Mouse (Mus musculus) adrenal gland, postnatal 4 days (tissue): ENCODE measurements around the gene Ncor2. TPM values are rescaled to one million over a fixed set of nuclear protein-coding genes. Genes with fewer than 3 reads are reported as not detected.

Source experiments
- DNase-seq, 2 experiments: peaks; one replicate each; pipeline ENCODE4 v3.0.0; 2021 to 2022; ENCODE audit warnings: low spot score in 2 of 2, mixed read lengths in 2 of 2
- total RNA-seq, 2 experiments: library from RNA; stranded (reverse); gene quantifications; 2 replicates each; pipeline ENCODE4 v1.2.3; 2021

Gene Ncor2
- total RNA-seq, 2 experiments from 2014 or later = 240 to 243 TPM

DNA sequence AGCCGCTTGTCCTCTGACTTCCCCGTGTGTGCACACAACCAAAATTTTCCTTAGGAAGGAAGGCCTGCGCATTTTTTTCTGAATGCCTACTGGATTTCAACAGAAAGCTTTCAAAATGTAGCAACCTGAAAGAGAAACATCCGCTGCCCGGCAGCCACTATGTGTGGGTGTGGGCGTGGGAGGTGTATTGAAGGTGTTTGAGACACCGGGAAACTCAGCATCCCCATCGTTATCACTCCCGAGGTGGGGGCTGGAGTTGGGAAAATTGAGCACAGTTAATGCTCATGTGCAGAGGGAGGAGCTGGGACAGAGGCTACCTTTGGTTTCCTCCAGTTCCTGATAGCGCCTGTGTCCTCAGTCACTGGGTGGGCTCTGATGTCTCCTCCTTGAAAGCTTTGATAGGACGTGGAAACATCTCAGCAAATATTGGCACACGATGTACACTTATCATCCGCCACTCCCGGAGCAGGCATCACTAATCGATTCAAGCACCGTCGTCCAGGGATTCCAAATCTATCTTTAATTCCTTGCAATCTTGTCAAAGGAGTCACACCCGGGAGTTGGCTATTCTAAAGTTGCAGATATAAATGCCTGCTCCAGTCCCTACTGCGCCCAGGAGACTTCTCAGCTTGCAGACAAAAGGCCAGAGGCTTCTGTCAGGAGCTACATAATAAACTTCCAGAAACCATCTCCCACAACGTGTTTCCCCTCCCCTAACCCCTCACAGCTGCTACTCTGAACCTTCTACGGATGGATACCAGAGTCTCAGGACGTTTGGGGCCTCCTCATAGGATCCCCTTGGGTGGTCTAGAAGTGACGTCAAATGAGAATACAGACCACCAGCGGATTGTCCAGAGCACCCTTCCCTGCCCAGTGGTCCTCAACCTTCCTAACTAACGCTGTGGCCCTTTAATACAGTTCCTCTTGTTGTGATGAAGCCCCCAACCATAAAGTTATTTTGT lies 14.7 kb upstream of the Ncor2 start:
- DNase-seq = no peak

DNA sequence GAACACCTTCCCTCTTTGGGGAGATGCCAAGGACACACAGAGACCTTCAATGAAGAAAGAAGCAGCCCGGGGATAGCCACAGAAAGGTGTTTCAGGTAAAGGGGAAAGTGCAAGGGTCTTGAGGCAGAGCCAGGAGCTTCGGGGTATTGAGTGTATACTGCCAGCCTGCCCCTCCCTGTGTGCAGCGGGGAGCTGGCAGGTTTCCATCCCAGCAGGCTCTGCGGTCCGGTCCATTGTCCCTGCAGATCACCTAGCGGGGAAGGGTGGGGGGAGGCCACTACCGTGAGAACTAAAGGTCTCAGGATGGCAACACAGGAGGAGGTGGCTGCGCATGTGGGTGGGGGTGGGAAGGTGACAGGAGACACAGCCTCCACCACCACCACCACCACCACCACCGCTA lies 12.6 kb upstream of the Ncor2 start:
- no peak for DNase-seq

DNA sequence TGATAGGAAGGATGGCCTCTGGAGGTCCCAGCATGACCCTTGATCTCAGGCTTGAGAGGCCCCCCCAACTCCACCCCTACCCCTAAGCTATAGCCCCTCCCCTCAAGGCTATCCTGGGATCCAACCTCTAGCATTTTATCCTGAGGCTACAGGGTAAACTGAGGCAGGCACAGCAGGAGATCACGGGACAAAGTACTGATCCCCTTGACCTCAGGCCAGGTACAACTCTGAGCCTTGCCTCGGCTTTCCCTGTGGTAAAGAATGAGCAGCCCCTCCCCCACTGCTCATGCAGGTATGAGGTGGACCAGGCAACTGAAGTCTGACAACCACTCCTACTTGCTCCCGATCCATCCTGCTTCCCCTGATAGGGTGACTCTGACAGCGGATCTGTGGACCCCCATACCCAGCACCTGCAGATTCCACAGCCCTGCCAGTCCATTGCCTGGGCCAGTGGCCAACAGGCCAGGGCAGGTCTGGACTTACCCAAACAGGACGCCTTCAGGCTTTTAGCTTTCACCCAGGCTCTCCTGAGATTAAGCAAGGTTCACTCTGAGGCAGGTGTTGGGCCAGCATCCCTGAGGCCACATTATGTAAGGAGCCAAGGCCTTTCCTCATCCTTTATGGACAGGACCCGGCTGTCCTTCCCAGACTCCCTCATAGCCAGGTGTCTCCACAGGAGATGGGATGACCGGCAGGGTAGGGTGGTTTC lies 11.2 kb upstream of the Ncor2 start:
- DNase-seq = no peak

DNA sequence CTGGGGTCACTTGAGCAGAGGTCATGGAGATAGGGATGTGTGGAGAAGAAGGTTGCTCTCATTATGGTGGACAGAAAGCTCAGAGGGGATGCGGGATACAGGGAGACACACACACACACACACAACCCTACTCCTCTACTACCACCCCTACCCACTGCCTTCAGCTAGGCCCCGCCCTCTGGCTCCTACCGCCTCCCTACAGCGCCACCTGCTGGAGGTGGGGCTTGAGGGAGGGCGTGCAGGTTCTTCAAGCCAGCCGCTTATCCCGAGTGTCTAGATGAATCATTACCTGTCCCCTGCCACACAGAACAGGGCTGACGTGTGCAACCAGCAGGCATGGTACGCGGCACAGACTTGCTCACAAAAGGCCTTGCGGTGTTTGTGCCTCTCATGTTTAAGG lies 10.6 kb upstream of the Ncor2 start:
- peak; percentile 68 to 78 for DNase-seq

DNA sequence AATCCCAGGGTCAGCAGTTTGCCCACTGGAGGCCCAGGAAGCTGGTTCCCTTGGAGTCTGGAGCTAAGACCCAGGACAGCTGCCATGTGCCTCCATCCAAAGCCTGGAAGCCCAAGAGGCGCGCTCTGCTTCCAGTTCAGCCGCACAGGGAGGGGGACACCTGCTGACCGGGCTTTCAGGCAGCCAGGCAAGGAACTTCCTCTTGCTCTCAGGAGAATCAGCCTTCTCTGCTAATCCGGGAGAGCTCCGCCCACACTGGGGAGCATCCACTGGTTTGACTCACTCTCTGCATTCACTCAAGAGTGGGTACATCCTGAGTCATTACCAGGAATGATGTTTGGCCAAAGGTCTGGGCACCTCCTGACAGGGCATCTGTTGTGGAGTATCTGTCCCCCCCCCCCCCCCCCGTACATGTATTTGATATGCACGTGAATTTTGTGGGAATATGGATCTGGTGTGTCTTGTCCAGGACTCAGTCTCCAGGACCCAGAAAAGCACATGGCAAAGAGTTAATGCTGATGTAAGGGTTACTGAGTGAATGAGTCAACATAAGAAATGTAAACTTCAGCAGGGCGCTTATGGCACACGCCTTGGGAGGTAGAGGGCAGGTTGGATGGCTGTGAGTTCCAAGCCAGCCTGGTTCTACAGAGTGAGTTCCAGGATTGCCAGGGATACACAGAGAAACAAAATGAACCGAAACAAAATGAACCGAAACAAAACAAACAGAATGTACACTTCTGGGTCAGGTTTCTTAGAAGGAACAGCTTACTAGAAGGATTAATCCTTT lies 10.0 kb upstream of the Ncor2 start:
- DNase-seq = no peak

DNA sequence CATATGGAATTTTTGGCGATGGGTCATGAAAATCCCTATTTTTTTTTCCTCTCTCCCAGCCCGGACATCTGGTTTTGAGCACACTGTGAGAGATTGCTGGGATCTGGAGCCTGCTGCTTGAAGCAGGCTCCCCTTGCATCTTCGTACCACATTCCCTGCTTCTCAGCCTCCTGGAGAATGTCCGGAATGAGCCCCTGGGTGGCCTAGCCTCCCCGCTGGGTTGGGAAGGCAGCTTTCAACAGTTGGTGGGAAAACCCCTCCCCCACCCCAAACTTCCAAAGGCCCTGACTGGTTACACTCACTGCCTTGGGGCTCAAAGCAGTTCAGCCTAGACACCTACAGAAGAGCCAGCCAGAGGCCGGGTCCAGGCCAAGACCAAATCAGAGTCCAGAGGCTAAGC lies 5.8 kb upstream of the Ncor2 start:
- no peak for DNase-seq

DNA sequence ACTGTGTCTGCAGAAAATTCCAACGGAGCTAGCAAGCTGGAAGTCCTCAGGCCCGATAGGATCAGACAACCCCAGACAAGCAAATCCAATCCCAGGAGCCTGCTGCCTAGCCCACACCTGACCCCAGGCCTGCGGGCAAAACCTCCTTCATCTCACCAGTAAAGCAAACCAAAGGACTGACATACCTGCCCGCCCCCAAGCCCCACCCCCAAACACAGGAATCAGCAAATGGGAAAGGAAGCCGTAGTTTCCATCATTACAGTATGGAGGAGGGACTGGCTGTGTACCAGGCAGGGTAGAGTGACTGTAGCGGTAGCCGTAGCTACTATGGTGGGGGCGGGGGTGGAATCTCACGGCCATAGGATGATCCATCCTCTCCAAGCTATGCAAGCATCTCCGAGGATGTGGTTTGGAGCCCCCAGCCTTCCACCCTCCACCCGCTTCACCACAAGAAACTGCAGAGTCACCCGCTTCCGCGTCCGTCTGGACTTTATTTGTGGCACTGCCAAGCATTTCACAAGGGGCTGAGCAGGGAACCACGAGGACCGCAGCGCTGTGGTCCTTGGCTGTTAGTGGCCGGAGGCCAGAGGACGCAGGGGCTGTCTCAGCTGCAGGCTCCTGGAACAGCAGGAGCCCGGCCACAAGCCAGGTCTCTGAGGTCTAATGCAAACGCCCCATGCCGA lies 4.4 kb upstream of the Ncor2 start:
- DNase-seq = no peak

DNA sequence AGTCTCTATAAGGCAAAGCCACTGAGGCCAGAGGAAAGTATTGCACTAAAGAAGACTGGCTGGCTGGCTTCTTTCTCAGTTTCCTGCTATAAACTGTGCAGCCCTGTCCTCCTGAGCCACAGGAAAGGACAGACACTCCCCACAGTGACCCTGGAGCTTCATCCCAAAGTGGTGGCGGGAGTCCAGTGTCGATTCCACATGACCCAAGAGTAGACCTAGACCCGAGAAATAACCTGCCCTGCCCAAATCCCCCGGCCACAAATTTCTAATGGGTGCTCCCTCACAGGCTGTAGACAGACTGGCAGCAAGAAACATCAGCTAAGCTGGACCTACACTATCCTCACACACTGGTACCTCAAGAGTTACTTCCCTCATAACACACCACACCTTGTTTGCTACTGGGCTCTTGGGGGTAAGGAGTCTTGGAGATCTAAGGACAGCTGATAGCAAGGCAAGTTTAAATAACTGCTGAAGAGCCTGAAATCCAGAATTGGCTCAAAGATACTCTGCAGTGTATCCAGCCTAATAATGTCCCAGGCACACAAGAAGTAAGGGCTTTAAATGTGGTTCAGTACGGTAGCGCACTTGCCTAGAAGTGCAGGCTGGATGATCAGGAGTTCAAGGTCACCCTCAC lies 1.7 kb upstream of the Ncor2 start:
- no peak for DNase-seq

DNA sequence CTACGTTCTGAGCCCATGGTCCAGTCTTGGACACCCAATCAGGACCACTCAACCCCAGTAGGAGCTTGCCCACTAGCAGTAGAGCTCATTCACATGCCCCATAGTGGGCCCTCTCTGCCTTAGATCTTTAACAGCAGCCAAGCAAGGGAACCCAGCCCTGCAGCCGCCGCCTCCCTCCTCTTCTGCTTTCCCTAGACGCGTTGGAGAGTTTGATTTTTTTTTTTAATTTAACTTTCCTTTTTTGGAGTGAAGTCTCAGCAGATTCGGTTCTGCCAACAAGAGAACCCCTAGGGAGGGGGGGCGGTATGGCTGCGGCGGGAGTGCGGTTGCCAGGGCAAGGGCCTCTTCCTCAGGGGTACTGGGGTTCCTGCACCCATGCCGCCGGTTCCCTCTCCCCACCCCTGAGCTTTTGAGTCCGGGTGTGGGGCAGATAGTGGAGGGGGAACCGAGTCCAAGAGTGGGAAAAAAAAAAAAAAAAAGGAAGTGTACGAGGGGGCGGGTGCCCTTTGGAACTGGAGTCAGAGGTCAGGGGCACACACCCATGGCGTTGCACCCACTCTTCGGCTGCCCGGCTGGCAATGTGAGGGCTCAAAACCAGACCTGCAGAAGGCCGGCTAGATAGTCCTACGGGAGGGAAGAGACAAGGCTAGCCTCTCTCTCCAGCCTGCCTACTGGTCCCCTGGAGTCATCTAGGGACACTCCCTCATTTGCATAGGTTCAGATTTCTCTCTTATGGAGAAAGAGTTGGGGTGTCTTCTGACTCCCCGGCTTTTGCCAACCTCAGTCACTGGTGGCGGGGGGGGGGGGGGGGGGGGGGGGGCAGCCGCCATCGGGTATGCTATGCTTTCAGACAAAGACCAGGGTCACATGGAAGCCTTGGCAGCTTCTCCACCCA lies 963 bp upstream of the Ncor2 start:
- DNase-seq = no peak

DNA sequence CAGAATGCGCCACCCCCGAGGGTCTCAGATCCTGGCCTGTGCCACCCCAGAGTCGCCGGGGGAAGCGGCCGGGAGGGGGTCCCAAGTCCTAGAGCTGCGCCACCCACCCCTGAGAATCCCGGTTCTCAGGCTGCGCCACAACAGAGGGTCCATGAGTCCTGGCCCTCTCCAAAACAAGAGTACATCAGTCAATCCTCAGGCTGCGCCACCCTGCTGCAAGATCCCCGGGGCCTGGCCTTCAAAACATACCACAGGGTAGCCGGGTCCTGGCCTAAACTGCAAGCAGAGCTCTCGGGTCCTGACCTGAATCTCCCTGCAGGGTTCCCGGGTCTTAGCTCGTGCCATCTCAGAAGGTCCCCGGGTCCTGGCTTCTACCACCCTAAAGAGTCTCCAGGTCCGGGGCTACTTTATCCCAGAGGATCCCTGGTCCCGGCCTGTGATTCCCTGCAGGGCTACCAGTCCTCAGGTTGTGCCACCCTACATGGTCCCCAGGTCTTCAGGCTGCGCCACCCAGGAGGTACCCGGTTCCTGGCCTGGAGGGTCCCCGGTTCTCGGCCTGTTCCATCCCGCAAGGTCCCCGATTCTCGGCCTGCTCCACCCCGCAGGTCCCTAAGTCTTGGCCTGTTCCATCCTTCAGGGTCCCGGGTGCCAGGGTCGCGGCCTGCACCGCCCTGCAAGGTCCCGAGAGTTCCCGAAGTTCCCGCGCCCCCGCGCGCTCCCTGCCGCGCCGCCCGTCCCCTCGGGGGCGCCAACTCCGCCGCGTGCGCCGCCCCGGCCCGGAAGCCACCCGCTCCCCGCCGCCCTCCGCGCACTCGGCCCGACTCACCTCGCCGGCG lies 630 bp downstream of the Ncor2 start:
- peak in 1 of 2 experiments; percentile 38 for DNase-seq

DNA sequence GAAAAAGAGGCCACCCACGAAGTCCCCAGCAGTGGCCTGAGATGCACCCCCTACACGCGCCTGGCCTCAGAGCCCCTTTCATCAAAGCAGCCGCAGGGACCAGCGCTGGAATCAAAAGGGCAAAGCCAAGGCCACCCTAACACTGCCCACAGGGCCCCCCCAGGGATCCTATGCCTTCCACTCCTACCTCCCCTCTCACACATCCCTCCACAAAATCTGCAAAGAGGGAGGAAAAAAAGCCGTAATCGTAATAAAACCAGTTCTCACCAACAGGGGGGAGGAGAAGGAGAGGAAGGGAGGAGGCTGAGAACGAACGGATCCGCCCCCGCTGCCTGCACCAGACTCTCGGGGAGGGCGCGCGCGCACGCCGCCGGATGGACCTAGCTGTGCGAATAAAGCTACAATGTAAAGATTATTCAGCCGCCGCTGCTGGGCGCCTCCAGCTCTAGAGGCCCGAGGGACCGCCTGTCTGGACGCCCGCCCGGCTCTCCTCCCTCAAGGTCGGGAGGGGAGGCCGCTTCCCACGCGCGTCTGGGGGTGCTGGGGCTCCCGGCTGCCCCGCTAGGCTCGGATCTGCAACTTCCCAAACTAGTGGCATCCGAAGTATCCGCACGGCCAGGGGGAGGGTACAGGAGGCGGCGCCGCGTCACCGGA lies 1.4 kb downstream of the Ncor2 start:
- peak; percentile 46 to 65 for DNase-seq

DNA sequence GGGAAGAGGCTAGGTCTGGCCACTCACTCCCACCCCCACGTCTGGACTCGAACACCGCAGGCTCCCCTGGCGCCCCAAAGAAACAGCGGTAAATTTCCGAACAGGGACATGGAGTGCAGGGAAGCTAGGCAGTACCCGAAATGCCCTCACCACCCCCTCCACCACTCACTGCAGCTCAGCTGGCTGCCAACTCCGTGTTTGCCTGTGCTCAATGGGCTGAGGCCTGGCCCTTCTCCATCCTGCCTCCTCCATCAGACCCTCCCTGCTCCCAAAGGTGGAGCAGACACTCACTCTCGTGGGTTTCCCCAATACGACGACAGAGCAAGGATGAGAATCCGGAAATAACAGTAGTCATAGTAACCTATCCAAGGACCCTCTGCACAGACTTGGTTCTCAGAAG lies 2.2 kb downstream of the Ncor2 start:
- DNase-seq = no peak

DNA sequence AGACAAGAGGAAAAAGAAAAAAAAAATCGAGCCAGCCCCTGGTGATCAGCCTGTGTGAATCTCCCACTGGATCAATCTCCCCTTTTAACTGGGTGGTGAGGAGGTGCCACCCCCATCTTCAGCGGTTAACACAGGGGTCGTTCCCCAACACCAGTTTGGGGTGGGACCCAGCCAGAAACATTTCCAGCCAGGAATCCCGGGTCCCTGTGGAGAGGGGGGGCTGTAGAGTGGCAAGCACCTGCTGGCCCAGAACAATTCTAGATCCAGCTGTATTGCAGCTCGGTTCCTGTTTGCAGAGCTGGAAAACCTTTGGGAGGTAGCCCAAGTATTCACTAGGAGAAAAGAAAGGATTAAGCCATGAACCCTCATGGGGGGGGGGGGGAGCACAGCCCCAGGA lies 2.7 kb downstream of the Ncor2 start:
- DNase-seq = no peak

DNA sequence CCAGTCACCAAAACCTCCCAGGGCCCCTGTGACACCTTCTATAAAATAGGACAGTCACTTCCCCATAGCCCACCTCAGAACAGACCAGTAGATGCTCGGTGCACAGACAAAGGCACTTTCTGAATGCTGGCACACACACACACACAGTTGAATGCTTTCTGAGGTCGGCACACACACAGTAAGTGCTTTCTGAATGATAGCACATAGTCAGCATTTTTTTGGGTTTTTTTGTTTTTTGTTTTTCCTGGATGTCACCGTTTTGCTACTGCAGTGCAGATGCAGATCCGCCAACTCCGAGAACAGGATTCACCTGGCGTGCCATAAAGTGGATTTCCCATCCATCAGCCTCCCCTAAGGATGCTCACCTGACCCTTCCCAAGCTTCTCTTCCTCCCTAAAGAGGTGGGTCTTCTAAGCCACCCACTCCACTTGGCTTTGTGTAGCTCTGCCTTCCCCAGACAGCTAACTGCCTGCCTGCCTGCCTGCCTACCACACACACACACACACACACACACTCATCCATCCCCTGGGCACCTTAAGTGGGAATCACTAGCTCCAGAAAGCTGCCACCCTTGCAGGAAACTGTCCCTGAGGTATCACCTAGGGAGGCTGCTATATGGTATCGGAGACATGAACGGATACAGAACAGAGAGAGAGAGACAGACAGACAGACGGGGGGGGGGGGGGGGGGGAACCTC lies 3.2 kb downstream of the Ncor2 start:
- DNase-seq = no peak

DNA sequence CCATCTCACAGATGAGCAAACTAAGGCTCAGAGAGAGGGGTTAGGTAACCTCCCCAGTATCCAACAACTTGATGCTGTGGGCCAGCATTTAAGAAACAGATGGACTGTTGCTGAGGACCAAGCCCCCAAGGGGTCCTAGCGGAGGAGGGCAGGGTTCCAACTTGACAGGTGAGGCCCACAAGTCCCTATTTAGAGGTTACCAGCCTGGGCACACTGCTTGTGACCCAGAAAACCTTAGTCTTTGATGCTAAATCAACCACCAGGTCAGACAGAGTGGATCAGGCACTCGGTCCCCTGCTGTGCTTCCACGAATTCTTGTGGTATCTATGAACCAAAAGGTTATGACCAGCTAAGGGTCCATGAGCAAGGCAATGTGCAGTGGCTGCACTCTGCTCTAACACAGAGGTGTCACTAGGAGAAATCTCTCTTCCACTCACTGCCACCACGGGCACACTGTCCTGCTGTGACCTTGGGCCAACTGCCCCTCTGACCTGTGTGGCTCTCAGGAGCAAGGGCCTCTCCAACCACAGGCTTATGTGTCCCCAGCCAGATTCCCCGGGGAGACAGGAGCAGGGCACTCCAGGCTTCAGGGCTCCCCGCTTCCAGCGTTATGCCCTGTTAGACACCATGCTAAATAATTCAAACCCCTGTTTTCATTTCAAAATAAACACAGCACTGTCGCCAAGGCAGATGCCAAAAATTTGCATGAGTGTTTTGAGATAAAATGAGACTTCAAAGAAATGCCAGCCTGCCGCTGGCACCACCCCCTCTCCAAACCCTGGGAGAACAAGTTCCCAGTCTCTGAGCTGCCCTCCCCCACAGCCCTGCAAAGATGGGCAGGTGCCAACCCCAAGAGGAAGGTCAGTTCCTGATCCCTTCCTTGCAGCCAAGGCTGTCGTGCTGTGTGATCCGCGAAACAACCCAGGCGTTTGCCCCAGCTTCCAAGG lies 4.0 kb downstream of the Ncor2 start:
- DNase-seq = peak; percentile 49 to 82

DNA sequence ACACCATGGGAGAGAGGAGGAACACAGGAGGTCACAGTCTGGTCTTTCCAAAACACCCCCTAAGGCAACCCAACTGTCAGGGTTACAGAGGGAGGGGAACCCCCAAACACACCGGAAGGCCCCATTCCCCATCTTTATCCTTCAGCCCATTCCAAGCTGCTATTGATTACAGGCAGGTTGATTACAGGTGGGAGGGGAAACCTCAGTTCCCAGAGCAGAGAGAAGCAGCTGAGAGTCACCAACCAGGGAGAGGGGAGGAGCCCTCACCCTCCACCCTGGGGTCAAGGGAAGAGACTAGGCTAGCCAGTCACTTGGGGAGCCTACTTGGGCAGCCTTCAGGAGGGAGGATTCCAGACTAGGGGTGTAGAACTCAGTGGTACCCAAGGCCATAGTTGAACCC lies 5.2 kb downstream of the Ncor2 start:
- DNase-seq = no peak
